Mouse (Mus musculus): ENCODE data around the gene Mef2d.

Gene Mef2d

GRCm38 (mm10) chr3:88191820-88192616, 49.8 kb downstream of the Mef2d start:
- DNase-seq: peak; percentile 70

- peak; percentile 33 for DNase-seq
These were observed 55.8 kb downstream of the Mef2d start for GRCm38 (mm10) chr3:88197741-88198504.

GRCm38 (mm10) chr3:88198505-88199020, 56.4 kb downstream of the Mef2d start:
- no peak for DNase-seq

- DNase-seq: no peak
These were observed 57.5 kb downstream of the Mef2d start for GRCm38 (mm10) chr3:88199541-88200110.

GRCm38 (mm10) chr3:88200161-88200971, 58.2 kb downstream of the Mef2d start:
- peak; percentile 59 for DNase-seq

GRCm38 (mm10) chr3:88200972-88201330, 58.8 kb downstream of the Mef2d start:
- DNase-seq: no peak

GRCm38 (mm10) chr3:88201640-88202039, 59.5 kb downstream of the Mef2d start:
- DNase-seq: peak; percentile 44

- no peak for DNase-seq
These were observed 60.8 kb downstream of the Mef2d start for GRCm38 (mm10) chr3:88202986-88203385.

- peak; percentile 51 for DNase-seq
These were observed 61.3 kb downstream of the Mef2d start for GRCm38 (mm10) chr3:88203456-88203855.

- peak; percentile 38 for DNase-seq
These were observed 62.0 kb downstream of the Mef2d start for GRCm38 (mm10) chr3:88203999-88204700.

- DNase-seq: no peak
These were observed 62.6 kb downstream of the Mef2d start for GRCm38 (mm10) chr3:88204751-88205150.

DNA sequence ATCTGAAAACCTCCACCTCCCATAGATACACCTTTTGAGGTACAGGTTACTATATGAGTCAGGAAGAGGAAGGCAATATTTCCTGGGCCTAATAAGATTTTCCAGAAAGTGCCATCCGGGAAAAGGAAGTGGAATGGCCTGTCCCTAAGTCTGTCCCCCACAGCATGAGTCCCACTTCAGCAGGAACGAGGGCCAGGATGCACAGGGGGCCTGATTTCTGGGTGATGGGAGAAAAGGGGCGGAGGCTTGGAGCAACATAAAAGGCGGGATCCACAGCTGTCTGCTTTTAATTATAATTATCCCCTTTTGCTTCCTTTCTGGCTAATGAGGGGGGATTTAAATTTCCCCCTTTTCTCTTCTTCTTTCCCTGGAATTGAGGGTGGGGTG, 63.0 kb downstream of the Mef2d start:
- peak; percentile 45 for DNase-seq

GRCm38 (mm10) chr3:88205563-88206491, 63.7 kb downstream of the Mef2d start:
- peak; percentile 61 for DNase-seq

GRCm38 (mm10) chr3:88206500-88206899, 64.3 kb downstream of the Mef2d start:
- no peak for DNase-seq

DNA sequence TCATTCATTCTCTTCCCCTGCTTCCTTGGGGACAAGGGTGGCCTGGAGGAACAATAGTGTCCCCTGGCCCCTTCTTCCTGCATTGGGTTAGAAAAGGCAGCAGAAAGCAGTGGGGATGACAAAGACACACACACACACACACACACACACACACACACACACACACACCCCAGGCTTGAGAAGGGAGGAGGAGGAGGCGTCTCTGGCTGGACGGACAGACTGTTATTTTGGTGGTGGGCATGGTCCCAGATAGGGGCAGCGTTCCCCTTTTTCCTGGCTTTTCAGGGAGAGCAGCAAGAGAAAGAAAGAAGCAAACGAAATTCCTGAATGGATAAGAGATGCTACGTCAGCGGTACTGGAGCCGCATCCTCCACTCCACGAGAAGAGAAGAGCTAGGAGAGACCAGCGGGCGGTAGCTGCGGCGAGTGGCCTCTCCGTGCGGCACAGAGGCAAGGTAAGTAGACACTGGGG, 64.8 kb downstream of the Mef2d start:
- peak; percentile 83 for DNase-seq

DNA sequence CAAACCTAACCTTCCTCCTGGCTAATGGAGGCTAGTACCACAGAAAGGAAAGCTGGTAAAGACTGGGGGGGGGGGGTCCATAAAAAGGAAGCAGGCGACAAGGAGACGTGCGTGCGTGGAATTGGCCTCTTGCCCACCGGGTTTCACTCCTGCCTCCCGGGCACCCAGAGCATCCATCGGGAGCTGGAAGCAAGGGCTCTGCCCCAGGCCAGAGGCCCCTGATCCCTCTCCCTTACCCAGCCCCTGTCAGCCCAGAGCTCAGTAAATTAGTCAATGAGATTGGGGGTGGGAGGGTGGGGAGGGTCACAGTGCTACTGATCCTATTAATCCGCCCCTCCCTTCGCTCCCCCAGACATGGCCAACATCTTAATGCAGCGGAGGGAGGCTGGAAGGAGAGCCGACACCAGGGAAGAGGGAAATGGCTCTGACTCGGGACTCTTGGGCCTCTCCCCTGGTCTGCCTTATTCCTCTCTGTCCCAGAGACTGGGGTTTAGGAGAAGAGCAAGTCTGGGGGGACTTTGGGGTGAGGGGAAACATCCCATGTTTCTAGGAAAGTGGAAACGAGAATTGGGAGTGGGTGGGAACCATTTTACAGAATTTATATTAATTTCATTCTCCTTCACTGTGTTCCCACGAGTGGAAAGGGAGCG, 65.4 kb downstream of the Mef2d start:
- peak; percentile 61 for DNase-seq

DNA sequence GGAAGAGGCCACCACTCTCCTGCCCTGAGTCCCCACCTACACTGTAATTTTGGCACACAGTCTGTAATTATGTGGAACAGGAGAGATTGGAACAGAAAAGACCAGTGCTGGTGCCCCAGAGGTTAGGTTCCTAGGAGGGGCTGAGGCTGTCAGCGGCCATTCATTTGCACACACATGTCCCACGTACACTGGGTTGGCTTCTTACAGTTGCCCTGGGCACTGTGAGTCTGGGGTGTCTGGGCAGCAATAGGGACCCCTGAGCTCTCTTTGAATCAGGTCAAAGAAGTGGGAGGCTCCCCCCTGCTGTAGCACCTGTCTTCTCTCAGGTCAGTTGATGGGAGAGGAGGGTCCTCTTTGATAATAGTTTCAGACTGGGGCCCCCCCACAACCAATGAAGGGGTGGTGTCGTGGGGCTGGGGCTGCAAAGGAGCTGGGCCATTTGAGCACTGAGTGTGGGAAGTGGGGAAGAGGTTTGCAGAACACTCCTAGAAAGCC, 66.1 kb downstream of the Mef2d start:
- peak; percentile 56 for DNase-seq

DNA sequence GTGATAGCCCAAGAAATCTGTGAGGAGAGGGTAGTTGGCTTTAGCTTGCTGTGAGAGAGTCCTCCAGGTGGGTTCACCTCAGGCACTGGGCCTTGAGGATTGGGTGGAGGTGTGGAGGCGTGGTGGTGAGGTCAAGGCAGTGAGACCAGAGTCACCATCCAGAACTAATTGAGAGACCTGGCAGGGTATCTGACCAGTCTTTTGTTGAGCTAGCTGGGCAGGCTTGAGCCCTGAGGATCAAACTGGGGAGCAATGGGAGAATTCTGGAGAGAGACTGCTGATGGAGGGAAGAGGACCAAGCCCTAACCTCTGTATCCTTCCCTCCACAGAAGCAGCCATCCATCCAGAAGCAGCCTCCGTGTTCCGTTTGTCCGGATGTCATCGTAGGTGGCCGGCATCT, 67.1 kb downstream of the Mef2d start:
- DNase-seq: peak; percentile 50

- no peak for DNase-seq
These were observed 67.9 kb downstream of the Mef2d start for GRCm38 (mm10) chr3:88210121-88210520.

- DNase-seq: no peak
These were observed 68.7 kb downstream of the Mef2d start for GRCm38 (mm10) chr3:88210918-88211317.
